Mouse (Mus musculus) erythroblast, embryonic 14.5 days (primary cell): ENCODE results near the gene Scarf1. TPM values are rescaled to one million over a fixed set of nuclear protein-coding genes. Genes with fewer than 3 reads are reported as not detected.

Experiments used
- H3K27me3 ChIP-seq: 2 replicates; pipeline ENCODE4 v1.6.1; 2012; ENCODE audit warnings: inconsistent platforms; ENCODE audit not compliant: control insufficient read depth
- H3K36me3 ChIP-seq: 2 replicates; pipeline ENCODE4 v1.6.1; 2012; ENCODE audit warnings: mild to moderate bottlenecking, inconsistent platforms; ENCODE audit not compliant: control insufficient read depth
- H3K4me1 ChIP-seq: 2 replicates; pipeline ENCODE4 v1.6.1; 2012; ENCODE audit warnings: inconsistent platforms; ENCODE audit not compliant: control insufficient read depth
- H3K4me3 ChIP-seq: replicated peaks from 2 replicates; pipeline ENCODE3; 2012; ENCODE audit warnings: moderate library complexity, mild to moderate bottlenecking, inconsistent platforms
- H3K9me3 ChIP-seq: 2 replicates; pipeline ENCODE4 v1.6.1; 2012; ENCODE audit warnings: low read length, inconsistent platforms, mixed read lengths; ENCODE audit not compliant: control insufficient read depth
- GATA1 ChIP-seq: IDR thresholded peaks from 2 replicates; pipeline ENCODE4 v1.6.1; 2012; ENCODE audit warnings: low read length, inconsistent platforms, mixed read lengths
- TAL1 ChIP-seq: IDR thresholded peaks from 3 replicates; pipeline ENCODE4 v1.6.1; 2012; ENCODE audit warnings: low read length, inconsistent platforms, mixed read lengths
- polyA plus RNA-seq: library from polyadenylated mRNA; stranded (reverse); fragments of >175 nt; gene quantifications from 2 replicates; pipeline ENCODE4 v1.2.3, GENCODE M21; 2012

Scarf1 gene
- polyA plus RNA-seq, 1 experiment, result 0.06 TPM

GRCm38 (mm10) chr11:75572854-75573650, 59.7 kb downstream of the Scarf1 start:
- TF ChIP-seq GATA1 (no peak), TAL1 (no peak)
- peaks cover 6% of the 10 kb centered on the region; the same call in 1 of the 2 replicates for H3K27me3 ChIP-seq
- no peaks in the 10 kb centered on the region for H3K9me3 ChIP-seq
- H3K4me3 ChIP-seq, result no peak overlapping the region
- no peaks in the 10 kb centered on the region for H3K36me3 ChIP-seq
- peaks cover 14% of the 10 kb centered on the region for H3K4me1 ChIP-seq

DNA sequence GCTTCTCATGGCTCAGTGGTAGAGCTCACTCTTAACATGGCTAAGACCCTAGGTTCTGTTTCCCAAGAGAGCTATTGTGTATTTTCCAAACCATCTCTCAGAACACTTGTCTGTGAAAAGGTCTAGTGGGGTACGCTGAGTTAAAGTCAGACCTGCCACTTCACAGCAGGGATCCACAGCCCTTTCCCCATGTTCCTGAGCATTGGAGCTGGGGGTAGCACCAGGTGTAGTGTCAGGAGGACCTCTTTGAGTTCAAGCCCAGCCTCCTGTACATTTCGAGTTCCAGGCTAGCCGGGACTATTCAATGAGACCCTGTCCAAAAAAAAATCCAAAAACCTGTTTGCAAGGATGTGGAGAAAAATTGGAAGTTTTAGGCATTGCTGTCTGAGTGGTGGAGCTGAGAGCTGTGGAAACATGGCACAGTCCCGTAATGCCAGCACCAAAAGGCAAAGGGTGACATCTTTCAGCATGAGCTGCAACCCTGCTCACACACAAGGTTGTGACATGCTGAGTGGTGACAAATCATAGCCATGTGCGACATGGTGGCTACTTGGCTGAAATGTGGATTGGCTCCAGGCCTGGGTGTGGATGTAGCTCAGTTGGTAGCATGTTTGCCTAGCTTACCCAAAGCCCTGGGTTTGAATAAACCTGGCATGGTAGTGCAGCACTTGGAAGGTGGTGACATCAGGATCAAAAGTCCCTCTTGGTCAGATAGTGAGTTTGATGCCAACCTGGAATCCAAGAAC, 61.2 kb downstream of the Scarf1 start:
- no peaks in the 10 kb centered on the region for H3K9me3 ChIP-seq
- H3K36me3 ChIP-seq, result no peaks in the 10 kb centered on the region
- H3K4me3 ChIP-seq, result no peak overlapping the region
- TF ChIP-seq TAL1, result no peak
- no peak for TF ChIP-seq GATA1
- H3K27me3 ChIP-seq, result peaks cover 6% of the 10 kb centered on the region; the same call in 1 of the 2 replicates
- peaks cover 12% of the 10 kb centered on the region for H3K4me1 ChIP-seq

- TF ChIP-seq GATA1 (no peak), TAL1 (no peak)
- Histone ChIP-seq H3K36me3 (no peaks in the 10 kb centered on the region), H3K9me3 (no peaks in the 10 kb centered on the region), H3K4me3 (no peak overlapping the region), H3K27me3 (peaks cover 6% of the 10 kb centered on the region; the same call in 1 of the 2 replicates), H3K4me1 (peaks cover 12% of the 10 kb centered on the region)
Measured at GRCm38 (mm10) chr11:75575560-75576123, 62.3 kb downstream of the Scarf1 start.

Other genes with a start within 250 kb of the Scarf1 start
- 7.1 and 7.4 TPM in 2 replicates for gene Rpa1, start 165.2 kb upstream of the Scarf1 start, polyA plus RNA-seq
- 0.19 and 0.22 TPM in 2 replicates for gene Smyd4, start 165.1 kb upstream of the Scarf1 start, polyA plus RNA-seq
- gene Serpinf1, start 90.8 kb upstream of the Scarf1 start, polyA plus RNA-seq, result 0.18 and 0.25 TPM in 2 replicates
- 0.36 and 0.42 TPM in 2 replicates for gene Serpinf2, start 73.9 kb upstream of the Scarf1 start, polyA plus RNA-seq
- 11.2 and 11.7 TPM in 2 replicates for gene Wdr81, start 58.8 kb upstream of the Scarf1 start, polyA plus RNA-seq
- gene Tlcd2, start 51.8 kb upstream of the Scarf1 start, polyA plus RNA-seq, result 0.15 and 0.41 TPM in 2 replicates
- 2.2 and 4.5 TPM in 2 replicates for gene Prpf8, start 26.7 kb upstream of the Scarf1 start, polyA plus RNA-seq
- 0.10 TPM in 1 of 2 replicates, not detected in the other for gene Rilp, start 3.4 kb upstream of the Scarf1 start, polyA plus RNA-seq
- 0.29 and 0.56 TPM in 2 replicates for gene Slc43a2, start 18.2 kb downstream of the Scarf1 start, polyA plus RNA-seq
- 2.2 and 2.7 TPM in 2 replicates for gene Pitpna, start 74.6 kb downstream of the Scarf1 start, polyA plus RNA-seq
- gene Inpp5k, start 117.4 kb downstream of the Scarf1 start, polyA plus RNA-seq, result 7.5 and 8.9 TPM in 2 replicates
- 2.4 and 2.6 TPM in 2 replicates for gene Myo1c, start 137.0 kb downstream of the Scarf1 start, polyA plus RNA-seq
- gene Crk, start 165.7 kb downstream of the Scarf1 start, polyA plus RNA-seq, result 4.4 and 6.6 TPM in 2 replicates
- gene Ywhae, start 219.3 kb downstream of the Scarf1 start, polyA plus RNA-seq, result 9.4 and 20.2 TPM in 2 replicates